Mouse (Mus musculus) adrenal gland, adult 2 months (tissue): ENCODE data around the gene Serpinh1. TPM values are rescaled to one million over a fixed set of nuclear protein-coding genes. Genes with fewer than 3 reads are reported as not detected.
A peak's percentile ranks its signal among the peaks of the same experiment; 100 is the strongest.

ENCODE experiments used
- DNase-seq: peaks from one replicate; pipeline ENCODE4 v3.0.0; 2021
- long read RNA-seq: library from polyadenylated mRNA; stranded (forward); transcript quantifications from one replicate; pipeline ENCODE4 v2.0.0, GENCODE M21; 2021
- polyA plus RNA-seq: library from polyadenylated mRNA; depleted of rRNA; stranded (reverse); fragments of >200 nt; gene quantifications from 2 replicates; pipeline ENCODE4 v1.2.3, GENCODE M21; 2012; rRNA removed
- total RNA-seq, 2 experiments: library from RNA; stranded (reverse); gene quantifications; 2 replicates each; pipeline ENCODE4 v1.2.3; 2021

Gene Serpinh1
- total RNA-seq (100 to 1,000 TPM; 276 to 356 TPM), polyA plus RNA-seq (358 and 377 TPM in 2 replicates)
- long read RNA-seq, transcript Serpinh1-201 (5 exons, 2,215 nt), result major isoform, 271 of 320 reads
- long read RNA-seq, transcript Serpinh1-202 (5 exons, 2,274 nt), result minor isoform, 6 of 320 reads
- long read RNA-seq, transcript Serpinh1-203 (6 exons, 2,128 nt), result minor isoform, 7 of 320 reads
- long read RNA-seq, partial matches to known transcripts, result 23 of 320 reads
- long read RNA-seq, other reads (novel, unspliced or antisense), result 12 of 320 reads

DNA sequence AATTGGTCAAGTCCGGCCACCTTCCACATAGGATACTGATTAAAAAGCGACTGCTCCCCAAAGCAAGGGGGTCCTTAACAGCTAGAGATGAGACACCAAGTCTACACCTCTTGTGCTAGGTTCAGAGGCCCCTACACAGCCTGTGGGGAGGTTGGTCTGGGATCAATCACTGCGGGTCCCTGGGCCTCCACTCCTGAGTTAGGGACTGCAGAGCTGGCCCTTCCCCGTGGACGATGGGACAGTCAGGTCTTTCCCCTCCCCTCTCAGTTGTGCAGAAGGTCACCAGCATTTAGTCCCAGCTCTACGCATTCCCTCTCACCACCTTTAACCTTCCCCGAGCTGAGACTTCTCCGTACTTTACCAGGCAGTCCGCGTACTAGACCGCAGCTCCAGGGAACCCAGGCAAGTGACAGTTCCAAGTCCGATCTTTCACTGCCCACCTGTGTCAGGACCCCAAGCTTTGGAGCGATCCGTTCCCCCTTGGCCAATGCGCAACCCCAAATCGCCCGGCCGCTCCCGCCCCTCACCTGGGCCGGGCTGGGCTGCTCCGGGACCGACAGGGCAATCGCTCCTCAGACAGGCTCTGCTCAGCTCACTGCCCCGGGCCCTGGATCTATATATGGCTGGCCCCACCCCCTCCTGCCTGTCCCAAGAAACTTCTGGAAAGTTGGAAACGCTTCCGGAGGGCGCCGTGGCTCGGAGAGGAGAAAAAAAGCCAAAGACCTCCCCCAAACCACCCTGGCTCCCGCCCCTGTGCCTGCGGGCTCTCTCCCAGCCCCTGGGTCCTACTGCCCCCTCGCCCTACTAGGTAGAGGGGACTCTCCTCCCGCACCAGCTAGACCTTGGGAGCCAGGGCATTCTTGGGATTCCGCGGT is at the start of gene Serpinh1:
Serpinh1 (minus strand) TSS at position 714 of the 875 bp plus-strand sequence.
- peak; percentile 93 for DNase-seq

- DNase-seq, result peak; percentile 41
These were observed 49.4 kb upstream of the Serpinh1 start for GRCm38 (mm10) chr7:99402477-99402876.

DNA sequence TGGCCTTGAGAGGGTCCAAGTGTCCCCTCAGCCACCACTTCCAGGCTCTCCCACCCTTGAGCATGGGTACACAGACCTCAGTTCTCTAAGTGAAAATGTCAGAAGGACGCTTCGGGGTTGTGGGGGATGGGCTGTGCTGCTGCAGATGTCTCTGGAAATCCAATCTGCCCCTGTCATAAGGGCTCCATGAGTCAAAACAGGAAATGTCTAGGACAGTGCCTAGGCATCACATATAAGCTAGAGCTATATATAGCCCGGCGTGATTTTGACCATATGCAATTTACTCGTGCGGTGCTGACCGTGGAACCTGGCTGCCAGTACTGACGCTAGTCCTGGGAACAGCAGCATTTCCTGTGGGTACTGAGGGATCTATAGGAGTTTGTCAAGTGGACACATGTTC is 48.3 kb upstream of the Serpinh1 start:
- no peak for DNase-seq

DNA sequence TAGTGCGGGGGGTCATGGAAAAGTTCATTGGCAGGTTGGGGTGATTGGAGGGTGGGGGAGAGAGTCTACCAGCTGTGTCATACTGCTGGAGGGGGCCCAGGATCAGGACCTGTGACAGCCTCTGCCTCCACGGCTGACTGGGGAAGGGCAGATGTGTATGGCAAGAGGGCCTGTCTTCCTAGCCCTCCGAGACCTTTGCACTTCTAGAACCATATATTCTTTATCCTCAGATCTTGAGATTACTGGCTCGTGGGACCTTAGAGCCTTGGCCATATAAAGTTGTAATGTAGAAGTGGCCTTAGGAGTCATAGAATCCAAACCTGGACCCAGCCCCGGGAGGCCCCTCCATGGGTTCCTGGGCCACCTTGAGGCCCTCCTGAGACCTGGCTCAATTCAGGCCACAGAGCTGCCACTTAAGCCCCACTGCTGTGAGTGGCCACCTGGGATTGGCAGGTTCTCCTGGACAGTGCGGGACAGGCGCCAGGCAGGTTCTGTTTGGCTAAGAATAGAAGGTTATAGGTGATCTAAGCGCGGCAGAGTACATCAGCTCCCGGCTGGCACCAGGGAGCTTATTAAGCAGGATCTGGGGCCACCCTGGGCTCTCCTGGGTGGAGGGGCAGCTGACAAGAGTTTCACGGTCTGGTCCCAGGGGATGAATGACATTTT is 44.1 kb upstream of the Serpinh1 start:
- DNase-seq, result no peak

- DNase-seq, result peak; percentile 66
These were observed 43.0 kb upstream of the Serpinh1 start for GRCm38 (mm10) chr7:99395908-99396616.

DNA sequence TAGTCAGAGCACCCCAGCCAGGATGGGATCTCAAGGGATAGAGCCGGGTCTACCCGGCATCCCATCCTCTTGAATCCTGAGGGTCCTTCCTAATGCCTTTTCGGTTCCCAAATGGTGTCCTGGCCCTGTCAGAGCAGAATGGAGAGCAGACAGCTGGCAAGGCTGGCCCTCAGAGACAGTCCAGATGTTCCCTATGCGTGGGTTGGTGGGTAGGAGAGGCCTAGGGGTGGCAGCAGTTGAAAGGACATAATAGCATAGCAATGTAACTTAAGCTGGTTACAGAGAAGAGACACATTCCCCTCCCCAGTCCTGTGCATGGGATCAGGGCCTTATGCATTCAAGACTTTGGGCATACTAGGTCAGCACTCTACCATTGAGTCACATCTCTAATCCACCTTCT is 42.3 kb upstream of the Serpinh1 start:
- DNase-seq, result no peak

DNA sequence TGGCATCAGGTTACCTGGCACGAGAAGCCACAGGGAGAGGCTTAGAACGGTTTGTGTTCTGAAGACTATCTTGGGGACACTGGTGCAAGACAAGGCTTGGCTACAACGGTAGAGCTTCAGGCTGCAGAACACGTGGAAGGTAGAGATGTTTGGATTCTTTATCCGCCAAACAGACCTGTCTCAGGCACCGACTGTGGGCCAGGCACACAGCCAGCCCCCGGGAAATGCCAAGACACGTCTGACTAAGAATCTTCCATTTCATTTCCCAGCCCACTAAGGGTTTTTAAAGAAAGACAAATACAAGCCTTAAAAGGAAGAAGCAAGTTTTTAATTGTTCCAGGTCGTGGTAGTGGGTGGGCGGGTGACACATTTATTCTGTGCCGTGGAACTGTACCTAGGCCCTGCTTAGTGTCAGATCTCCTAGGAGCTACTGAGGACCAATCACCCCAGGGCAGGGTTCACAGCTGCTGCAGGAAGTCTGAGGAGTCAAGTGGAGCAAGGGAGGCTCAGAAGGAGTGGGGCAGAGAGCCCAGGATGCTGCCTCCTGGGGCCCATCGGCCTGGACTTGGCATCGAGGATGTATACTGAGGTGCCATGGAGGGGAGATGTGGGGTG is 40.8 kb upstream of the Serpinh1 start:
- DNase-seq, result no peak

- DNase-seq, result no peak
These were observed 39.7 kb upstream of the Serpinh1 start for GRCm38 (mm10) chr7:99392696-99393095.

GRCm38 (mm10) chr7:99390559-99390958 is 37.5 kb upstream of the Serpinh1 start:
- DNase-seq, result no peak

DNA sequence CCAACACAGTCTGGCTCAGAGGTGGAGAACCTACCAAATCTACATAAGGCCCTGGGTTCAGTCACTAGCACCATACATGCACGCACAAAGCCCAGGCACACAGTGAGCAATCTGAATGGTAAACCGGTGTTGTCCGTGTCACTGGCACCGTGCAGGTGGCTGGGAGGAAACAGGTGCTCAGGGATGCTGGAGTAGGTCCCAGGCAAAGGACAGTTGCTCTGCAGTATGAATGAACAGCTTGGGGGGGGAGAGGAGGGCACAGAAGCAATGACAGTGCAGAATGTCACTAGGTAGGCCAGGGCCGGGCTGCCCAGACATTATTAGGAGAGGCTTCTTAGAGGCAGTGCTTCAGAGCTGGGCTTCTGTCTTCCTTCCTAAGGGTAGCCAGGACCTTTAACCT is 34.3 kb upstream of the Serpinh1 start:
- no peak for DNase-seq

- no peak for DNase-seq
These were observed 33.8 kb upstream of the Serpinh1 start for GRCm38 (mm10) chr7:99386811-99387210.

- DNase-seq, result peak; percentile 57
These were observed 33.0 kb upstream of the Serpinh1 start for GRCm38 (mm10) chr7:99386030-99386429.

DNA sequence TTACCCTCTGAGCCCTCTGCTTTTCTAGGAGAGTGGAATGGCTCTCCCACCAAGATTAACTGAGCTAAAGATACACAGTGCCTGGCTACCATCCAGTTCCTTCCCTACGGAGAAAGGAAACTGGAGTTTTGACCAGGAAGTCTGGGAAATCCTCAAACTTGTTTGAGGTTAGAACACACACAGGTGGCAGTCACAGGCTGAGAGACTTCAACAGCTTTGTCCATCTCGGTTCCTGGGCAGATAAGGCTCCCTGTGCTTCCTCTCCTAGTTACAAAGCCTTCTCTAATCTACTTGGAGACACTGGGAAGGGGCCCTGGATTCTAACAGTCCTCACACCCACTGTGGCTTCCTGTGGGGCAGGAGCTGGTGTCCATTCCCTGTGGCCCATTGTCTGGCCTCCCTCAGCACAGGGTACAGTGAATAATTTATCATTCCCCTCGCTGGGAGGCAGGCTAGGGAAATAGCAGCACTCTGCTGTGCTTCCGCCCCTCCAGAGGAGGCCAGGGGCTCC is 31.1 kb upstream of the Serpinh1 start:
- peak; percentile 28 for DNase-seq

DNA sequence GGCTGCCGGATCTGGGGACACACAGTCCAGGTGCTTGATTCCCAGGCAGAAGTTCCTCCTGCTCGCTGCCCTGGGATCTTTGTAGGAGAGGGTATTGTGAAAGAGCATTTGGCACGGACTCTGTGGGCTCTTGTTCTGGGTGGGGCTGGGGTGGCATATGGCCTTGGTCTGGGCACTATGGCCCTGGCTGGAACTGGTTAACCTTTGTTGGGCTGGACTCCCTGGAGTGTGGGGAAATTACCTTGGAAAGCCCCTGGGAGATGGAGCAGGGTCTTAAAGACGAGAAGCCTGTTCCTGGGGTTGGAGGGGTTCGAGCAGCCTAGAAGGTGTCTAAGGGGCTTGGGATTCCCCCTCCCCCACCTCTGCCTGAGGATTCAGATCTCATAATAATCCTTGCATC is 30.2 kb upstream of the Serpinh1 start:
- peak; percentile 52 for DNase-seq

DNA sequence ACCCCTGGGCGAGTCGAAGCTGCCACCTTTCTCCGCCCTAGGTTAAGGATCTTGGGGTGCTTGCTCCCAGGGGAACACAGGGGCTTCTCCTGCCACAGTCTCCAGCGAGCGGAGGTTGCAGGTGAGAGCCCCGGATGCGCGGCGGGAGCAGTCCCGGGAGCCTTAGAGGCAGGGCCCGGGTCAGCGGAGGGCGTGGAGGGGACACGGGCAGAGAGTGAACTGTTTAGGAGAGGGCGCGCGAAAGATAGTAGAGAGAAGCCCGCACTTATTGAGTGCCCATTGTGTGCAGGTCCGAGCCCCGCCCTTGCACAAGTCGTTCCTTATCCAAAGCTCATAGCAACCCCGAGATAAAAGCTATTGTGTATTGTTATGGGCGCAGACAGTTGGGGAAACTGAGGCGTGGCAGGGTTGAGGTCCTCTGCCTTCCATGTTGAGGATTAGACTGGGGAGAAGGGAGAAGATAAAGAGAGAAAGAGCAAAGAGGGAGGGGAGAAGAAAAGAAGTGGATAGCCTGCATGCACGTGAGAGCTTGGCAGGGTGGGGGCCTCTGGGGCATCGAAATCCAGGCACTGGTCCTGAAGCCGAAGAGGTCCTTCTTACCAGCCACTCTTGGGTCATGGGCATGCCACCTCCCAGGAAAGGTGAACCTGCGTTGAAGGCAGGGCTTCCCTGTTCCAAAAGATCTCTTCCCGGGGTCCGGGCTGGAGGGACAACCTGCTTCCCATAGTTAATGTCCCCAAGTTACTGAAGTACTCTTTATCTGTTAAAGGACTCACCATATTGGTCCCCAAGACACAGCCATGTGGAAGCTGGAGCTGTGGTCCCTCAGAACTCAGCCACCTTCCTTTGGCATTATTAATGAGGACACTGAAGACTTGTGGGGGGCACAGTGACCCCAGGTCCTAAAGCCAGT is 29.3 kb upstream of the Serpinh1 start:
- peak; percentile 47 for DNase-seq

DNA sequence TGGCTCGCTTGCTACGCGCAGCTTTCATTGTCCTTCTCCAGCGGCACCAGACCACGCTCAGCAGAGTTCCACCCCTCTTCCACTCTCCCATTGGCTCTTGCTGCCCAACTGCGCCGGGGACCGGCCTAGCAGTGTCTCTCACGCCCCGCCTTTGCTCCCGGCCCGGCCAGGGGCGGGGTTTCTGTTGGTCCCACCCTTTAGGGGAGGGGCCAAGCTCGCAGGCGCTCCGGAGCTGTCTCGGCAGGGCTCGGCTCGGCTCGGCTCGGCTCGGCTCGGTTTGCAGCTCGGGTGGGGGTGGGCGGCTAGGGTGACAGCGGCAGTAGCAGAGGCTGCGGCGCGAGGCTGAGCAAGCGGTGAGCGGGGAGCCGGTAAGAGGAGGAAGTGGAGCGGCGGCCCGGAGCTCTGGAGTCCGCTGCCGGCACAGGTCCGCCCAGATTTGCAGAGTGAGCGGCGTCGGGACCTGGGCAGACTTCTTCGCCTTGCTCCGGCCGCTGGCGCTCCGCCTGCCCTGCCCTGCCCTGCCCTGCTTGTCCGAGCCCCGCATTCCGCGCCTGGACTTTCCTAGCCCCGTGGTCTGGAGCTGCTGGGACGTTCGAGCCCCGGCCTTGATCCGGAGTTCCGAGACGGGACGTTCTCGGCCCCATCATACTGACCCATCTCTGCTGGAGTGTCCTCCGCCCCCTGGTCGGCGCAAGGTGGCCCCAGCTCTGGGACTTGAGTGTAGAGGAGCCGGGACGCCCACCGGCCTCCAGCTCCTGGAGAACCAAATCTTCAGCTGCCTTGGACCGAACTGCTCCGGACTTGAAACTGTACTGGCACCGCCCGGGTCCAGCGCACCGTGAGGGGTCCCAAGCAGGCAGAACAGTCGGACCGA is 28.4 kb upstream of the Serpinh1 start, which contains the start of gene Gdpd5:
Gdpd5 (plus strand) TSS at position 201 of the 874 bp plus-strand sequence.
- DNase-seq, result peak; percentile 100

DNA sequence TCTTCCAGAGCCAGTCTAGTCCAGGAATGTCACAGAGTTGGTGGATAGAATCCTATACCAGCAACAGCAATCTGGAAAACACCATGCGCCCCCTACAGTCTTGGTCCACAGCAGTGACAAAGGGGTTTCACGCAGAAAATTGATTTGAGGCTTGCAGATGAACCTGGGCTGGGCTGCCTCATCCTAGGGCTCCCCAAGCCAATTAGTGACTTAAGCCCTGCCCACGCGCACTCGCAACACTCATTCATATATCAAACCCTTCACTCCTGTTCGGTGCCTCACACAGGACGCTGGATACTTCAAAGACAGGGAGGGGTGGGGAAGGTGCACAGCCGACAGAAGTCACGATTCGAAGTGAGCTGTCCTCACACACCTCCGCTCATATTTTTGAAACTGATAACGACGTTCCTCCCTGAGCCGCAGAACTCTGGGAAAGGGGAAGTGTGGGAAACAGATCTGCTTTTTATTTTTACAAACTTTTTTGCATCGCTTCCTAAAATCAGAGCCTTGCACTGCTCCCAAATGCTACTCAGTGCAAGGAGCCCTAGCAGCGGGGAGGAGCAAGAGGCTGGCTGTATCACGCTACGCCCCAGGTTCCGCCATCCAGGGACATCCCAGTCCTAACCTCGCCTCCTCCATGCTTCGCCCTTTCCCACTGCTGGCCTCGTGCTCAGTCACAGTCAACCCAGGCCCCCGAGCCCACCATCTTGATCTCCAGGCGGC is 27.6 kb upstream of the Serpinh1 start:
- peak; percentile 30 for DNase-seq

DNA sequence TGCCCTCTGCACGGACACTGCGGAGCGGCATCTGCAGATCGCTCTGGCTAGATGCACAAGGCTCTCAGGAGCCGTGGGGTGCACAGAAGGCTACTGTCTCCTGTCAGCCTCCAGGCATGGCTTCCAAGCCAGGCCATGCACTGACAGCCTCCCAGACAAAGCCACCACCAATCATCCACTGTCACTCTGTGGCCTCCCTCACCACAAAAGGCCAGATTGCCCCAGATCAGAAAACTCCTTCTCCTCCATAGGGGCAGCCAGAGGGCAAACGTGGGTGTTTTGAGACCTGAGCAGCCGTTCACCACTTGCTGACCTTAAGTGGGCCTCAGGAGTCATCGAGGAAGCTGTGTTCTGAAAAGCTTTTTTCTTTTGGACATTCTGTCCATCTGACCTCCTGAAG is 25.8 kb upstream of the Serpinh1 start:
- no peak for DNase-seq
